Mouse (Mus musculus): ENCODE results near the gene Dgkg.

Dgkg gene

DNA sequence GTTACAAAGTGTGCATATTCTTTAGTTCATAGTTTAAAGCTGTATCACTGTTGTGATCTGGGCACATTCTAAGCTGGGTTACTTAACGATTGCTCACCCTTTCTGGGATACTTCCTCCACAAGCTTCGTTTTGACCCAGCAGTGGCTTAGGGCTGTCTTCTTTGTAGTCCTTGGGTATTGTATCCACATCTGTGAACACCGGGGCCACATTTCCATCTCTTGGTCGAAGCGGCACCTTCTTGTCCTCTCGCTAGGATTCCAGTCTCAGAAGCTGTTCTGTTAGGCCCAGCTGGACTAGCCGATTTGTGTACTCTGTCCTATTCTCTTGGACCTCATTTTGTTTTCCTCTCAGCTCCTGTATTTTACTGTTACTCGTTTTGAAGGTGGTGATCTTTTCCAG, 13.6 kb downstream of the Dgkg start:
- no peak for DNase-seq

DNA sequence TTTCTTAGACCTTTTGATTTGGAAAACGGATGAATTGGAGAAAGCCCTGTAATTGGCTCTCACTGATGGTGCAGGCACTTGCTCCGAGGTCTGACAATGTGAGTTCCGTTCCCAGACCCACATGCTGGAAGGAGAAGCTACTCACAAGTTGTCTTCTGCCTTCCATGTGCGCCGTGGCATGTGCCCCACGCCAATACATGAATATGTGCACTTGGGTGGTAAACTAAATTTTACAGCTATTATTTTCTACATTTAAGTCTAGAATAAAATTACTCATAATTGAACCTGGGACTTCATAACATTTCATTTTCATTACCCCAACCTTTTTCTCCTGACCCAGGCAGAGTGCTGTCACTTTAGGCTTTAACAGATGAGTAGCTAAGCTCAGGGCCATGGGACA, 14.1 kb downstream of the Dgkg start:
- DNase-seq = no peak

DNA sequence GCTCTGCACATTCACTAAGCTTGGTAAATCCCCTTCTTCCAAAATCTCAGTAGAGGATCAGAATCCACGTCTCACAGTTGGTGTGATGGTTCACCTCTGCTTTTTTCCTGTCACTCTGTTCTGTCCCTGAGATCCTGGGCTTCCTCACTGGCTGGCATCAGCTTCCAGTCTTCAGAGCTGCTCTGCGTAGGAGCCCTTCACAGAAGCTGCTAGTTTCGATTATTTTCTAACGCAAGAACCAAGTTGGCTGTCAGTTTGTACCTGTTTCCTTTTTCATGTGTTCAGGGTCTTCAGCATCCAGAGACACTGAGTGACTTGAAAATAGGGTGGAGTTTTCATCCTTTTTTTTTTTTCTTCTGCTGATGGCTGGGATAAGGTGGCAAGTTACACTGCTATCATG, 15.0 kb downstream of the Dgkg start:
- no peak for DNase-seq

DNA sequence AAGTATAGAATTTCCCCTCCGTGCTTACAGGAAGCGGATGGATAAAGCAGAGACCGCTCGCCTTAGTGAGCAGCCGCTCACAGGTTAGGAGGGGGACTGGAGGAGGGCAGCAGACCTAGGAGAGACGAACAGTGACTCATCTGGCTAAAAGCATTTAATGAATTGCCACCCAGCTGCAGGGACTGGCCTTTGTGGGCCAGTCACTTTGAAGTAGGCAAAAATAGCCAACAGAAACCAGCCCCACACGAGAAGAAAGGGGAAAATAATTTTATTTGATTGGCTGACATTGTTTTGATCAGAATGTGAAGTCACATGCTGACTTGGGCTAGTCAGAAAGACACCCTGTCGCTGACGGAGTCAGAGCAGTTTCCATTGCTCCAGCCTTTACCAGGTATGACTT, 15.4 kb downstream of the Dgkg start:
- no peak for DNase-seq

DNA sequence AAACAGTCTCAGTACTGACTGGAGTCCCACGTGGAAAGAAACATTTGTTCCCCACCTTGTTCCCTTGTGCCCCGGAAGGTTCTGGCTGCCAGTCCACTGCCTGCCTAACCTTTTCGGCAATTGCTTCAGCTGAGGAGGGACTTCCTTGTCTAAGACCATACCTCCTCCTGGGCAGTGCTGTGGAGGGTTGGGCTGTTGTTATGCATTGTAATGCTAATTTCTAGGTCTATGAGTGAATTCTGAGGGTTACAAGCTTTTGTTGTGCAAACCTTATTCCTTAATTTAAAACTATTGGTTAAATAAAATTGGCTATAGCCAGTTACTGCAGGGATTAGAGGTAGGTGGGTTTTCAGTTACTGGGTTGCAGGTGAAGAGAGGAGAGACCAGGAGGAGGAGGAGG, 19.7 kb downstream of the Dgkg start:
- DNase-seq = no peak

DNA sequence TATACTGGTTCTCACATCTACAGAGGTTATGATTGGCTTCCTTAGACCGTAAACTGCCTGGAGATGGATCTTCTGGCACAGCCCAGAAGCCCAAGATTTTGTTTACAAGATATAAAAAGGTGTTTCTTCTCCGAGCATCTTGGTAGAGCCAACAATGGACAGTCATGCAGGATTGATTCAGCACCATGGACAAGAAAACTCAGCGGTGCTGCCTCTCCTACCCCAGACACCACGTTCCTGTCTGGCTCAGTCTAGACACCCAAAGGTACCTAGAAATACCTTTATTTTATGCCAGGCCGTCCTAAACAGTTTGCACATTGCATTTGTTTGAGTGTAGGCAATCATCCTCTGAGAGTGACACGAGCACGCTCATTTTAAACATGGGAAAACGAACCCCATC, 21.3 kb downstream of the Dgkg start:
- DNase-seq = no peak

DNA sequence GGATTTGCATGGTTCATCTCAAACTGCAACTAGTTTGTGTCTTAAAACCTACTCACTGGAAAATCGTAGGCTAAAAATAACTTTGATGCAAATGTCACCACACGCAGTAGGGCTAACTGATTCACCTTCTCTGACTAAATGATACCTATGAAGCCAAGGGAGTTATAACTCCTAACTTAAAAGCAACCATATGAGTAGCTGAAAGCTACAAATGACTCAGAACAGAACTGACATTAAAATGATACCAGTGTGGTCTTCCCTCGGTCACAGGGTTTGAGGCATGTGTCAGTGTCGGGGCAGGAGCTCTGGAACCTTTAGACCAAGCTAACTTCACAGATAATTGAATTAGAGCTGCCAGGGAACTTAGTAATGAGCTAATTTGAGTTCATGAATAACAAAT, 24.0 kb downstream of the Dgkg start:
- no peak for DNase-seq

DNA sequence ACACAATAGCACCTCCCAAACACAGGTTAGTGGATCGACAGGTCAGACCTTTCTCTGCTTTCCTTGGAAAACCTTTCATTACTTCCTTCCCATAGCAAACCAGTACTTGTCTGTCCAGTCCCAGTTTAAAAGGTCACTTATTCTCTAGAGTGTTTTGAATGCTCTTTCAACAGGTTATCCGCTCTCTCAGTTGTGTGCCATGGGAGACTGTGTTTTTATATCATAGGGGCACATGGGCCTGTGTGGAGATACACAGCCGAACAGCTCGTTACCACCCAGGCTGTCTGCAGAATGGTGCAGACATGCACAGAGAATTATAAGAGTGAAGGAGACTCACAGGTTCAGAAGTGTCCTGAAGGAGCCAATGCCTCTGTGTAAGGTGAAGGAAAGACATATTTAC, 26.7 kb downstream of the Dgkg start:
- no peak for DNase-seq

DNA sequence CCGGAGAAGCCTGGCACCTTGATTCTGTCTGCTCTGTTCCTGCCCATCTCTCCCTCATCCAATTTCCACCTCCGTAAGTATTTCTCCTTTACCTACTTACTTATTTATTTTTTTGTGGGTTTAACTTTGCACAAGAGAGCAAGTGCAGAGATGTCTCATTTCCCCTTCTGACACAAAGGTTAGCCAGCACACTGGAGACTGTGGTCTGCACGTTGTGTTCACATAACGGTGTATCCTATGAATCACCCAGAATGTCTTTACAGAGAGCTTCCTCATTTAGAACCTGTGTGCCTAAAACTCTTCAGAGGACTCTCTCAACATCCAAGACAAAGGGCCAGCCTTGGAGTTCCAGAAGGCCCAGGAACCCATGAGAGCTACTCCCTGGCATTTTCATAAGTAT, 27.1 kb downstream of the Dgkg start:
- no peak for DNase-seq

DNA sequence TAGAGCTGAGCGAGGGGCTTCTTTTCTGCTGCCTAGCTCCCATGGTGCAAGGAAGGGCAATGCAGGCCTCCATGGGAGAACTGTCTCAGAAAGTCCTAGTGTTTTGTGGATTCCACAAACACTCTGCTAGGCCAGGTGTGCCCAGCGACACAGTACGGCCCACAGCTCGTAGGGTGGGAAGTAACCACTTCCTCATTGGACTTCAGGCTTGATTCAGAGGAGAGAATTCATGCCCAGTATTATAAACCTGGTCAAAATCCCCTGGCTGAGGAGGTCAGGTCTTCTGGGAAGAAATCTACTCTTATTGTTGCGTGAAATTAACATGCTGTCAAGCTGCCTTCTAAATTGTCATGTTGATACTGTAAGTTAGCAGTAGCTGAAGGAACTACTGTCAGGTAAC, 31.0 kb downstream of the Dgkg start:
- no peak for DNase-seq

DNA sequence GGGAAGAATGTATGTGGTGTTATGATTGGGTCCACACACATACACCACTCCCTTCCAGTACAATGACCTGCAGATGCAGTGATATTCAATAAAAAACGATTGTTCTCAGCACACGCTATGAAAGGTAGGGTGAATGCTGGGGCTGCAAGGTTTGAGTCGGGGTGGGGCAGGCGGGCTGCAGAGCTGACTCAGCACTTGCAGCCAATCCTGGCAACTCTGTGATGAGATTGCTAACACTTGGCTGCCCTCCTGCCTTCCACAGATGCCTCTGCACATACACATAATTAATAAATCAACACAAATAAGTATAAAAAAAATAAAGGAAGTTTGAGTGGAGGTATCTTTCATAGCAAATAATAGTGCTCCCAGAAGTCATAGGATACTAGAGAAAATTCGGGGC, 31.6 kb downstream of the Dgkg start:
- DNase-seq = peak in 1 of 2 experiments; percentile 47

DNA sequence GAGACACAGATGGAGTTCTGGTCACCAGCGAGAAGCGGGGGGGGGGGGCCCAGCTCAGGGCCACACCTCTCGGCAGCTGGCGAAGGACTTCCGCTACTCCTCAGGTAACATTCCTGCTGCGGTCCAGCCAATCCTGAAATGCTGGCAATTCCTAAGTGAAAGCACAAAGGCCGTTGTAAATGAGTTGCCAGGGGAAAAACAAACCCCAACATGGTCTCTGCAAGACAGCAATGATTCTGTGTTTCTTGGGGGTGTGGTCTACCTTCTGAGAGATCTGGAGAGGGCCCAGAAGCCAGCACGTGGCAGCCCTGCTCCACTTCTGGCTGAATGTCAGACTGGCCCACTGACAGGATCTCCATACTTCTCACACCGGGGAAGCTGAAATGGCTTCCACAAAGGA, 34.7 kb downstream of the Dgkg start:
- DNase-seq = peak; percentile 65 to 78

DNA sequence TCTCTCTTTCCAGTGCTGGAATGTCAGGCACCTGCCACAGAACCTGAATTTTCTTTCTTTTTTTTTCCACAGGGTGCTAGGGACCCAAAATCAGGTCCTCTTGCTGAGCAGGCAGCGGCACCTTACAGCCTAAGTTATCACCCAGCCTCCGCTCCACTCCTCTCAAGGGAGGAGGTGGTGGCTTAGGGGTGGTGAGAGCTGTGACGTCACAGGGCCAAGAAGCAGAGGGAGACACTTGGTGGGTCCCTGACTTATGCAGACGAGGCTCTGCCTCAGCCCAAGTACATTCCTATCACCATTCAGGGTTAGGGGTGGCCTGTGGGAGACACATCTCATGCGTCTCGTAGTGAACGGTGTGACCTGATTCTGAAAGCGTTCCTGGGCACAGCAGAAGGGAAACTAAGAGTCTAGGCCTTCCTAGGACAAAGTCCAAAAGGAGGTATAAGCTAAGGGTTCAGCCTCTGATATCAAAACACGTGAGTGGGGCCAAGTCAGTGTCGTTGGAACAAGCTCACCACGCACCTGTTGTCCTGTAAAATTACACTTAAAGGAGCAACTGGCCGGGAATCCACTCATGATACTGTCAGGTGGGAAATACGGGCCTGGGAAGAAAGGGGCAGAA, 35.6 kb downstream of the Dgkg start:
- DNase-seq = no peak

DNA sequence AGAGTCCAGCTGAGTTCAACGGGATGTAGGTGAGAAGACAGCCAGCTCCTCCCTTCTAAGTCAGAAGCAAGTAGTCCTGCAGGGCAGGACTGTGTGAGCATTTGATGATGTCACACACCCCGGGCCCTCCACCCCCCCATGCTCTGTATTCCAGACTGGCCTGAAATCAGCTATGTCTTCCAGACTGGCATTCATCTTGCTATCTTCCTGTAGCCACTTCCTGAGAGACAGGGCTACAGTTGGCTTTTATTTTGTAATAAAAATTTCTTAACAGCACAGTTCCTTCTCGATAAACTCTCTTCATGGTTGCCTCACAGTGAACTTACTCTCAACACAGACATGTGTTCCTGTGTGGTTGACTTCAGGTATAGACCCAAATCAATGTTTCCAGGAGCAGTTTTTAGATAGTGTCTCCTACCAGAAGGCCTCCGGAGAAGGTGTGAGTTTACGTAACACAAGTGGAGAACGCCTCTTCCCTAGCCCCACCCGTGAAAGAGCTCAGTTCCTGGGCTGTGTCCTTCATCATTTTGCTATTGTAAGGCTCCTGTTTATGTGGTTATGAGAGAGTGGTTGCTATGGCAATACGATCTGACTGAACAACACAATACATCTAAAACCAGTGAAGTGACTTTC, 38.5 kb downstream of the Dgkg start:
- DNase-seq = no peak

DNA sequence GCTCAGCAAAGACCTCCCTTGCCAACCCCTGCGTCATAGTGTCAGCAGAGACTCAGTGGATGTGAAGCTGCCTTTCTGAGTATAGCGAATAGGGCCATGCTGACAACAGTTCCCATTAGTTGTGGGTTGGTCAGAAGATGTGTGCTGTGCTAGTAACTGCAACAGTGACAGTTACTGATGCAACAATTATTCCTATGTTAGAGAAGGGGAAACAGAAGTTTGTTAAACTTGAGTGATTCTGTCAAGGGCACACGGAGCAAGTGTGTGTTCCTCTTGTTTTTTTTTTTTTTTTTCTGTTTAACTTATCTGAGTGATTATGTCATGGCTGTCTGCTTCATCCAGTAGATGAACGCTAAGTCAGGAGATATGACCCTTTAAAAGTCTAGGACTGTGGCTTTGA, 41.2 kb downstream of the Dgkg start:
- DNase-seq = no peak

DNA sequence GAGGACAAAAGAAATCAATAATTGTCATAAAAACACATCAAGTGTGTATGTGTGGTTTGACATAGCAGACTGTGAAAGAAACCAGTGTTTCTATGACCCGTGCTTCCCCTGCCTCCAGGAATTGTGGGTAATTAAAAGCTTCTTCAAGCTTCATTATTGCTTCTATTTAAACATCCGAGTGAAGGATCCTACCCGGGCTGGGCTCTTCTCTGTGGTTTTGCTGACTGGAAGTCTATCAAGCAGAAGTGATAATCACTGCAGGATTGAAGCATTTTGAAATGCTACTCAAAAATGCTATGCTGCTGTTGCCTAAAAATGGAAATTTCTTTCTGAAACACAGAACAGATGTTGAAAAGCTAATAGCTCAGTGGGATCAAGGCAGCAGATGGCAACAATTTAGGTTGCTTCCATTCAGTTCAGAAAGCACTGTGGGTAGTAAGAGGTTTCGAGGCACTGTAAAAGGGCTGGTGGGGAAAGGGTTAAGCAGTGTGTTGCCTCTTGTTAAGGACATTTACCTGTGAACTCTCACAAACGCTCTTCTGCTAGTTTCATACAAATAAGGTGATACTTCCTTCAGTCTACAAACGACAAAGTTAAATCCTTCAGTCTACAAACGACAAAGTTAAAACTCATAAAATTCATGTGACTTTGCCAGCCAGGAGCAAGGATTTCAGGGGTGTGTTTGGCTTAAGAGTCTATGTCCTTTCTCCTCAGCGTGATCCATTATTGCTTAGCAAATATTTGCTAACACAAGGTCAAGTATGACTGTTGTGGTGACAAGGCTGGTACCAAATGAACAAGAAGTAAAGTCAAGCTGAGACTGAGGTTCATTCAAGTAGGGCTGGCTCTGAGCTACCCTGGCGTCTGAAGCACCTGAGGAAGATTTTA, 43.6 kb downstream of the Dgkg start:
- DNase-seq = no peak

DNA sequence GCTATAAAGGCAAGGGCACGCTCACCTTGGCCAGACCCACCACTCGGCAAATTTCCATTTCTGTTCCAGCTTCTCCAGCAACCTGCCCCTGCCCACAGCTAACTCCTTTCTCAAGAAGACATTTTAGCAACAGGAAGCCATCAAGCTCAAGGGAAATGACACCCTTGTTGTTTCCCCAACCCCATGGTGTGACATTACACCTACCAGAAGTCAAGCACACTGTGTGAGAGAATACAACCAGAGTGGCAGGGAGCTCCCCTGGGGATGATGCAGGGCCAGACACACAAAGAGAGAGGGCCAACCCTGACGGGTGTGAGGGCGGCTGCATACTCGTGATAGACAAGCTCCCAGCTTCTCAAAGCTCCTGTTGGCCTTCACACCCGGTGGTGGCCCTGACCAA, 49.0 kb downstream of the Dgkg start:
- DNase-seq = no peak

DNA sequence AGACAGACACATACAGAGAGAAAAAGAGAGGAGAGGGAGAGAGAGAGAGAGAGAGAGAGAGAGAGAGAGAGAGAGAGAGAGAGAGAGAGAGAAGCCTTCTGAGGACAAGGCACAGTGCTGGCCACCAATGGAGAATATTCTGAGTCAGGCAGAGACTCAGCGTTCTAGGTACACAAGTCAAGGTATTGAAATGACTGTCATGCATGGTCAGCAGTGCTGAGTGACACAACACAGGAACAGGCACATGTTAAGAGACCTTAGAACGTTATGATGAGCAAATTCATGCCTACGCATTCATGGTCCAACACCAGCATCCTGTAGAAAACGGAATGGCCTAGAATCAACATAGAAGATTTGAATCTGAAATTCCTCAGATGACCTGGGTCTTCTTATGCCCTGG, 50.0 kb downstream of the Dgkg start:
- no peak for DNase-seq

DNA sequence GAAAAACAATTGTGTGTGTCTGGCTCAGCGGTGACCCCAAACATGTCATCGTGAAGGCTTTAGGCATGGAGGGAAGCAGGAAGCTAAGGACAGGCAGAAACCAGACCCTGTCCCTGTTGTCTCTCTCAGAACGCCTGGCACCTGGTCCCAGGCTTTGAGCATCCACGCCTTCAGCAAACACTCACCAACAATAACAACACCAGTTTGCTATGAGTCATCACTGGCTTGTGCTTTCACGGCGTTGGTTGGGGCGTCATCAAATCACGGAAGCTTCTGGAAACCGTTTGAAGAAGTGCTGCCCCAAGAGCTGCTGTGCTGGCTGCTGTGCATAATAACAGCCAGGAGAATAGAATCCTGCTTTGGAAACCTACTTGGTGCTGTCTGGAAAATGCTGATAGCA, 54.6 kb downstream of the Dgkg start:
- DNase-seq = no peak

DNA sequence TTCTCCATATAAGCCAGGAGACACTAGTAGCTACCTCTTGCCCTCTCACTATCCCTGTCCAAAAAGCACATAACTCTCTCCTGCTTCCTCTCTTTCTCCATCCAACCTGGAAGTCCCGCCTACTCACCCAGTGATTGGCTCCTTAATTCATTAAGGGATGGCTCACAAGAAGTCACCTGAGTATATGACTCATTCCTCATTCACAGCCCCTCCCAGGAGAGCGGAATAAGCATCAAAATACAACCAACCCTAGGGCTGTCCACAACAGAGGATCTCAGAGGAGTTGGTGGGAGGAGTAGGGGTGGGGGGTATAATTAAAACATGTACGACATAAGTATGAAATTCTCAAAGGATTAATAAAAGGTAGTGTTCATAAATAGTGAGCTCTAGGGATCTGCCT, 55.3 kb downstream of the Dgkg start:
- no peak for DNase-seq

DNA sequence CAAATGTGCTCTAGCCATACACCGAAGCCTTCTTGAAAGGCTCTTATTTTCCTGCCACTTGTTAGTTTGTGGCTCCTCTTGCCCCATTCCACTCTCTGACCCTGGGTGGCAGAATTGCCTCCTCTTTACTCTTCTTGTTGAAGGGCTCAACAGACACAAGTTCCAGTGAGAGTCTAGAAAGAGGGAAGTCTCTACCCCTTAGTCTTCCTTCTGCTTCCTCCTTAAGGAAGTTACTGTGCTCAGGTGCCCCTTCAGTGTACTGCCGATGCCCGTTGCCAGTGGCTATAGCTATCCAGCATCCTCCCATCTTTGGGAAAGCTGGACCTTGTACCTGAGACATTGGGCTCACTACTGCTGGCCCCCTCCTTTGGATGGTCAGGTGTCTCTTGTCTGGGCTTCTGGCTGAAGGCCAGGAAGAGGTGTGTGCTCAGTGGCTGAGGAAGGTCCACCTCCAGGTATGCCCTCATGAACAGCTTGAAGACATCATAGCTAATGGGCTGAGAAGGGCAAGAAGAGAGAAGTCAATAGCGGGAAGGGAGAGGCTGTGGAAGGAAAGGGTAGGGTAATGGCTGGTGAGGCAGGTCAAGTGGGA, 56.8 kb downstream of the Dgkg start:
- DNase-seq = peak in 1 of 2 experiments; percentile 31

DNA sequence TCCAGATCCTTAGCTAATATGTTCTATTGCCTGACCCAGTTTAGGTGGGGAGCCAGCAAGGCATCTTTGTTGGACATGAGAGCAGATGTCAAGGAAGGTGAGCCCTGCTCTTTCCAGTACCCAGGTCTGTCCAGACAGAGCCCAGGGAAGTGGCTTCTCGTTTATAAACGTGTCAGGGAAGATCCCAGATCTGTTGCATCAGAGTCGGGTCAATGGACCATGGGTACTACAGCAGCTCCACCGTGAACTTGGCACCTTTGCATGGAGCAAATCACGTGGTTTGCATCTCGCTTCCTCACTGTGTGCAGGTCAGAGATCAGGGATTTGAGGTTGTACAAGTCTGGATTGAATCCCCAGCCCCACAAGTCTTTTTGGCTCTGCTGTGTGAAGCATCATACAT, 58.3 kb downstream of the Dgkg start:
- DNase-seq = no peak

DNA sequence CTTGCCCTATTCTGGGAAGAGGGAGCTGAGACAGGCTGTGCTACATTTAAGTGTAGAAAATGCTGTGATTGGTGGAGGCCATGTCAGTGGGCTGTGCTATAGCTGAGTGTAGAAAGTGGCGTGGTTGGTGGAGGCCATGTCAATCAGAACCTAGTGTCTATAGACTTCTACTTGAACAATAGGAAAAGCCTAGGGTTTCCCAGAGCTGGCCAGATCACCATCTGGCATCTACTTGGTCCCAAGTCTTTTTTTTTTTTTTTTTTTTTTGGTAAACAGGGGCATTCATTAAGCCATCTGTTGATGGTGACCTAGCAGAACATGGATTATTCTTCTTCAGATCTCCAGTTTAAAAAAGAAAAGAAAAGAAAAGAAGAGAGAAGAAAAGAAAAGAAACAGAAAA, 60.6 kb downstream of the Dgkg start:
- DNase-seq = peak in 1 of 2 experiments; percentile 27

DNA sequence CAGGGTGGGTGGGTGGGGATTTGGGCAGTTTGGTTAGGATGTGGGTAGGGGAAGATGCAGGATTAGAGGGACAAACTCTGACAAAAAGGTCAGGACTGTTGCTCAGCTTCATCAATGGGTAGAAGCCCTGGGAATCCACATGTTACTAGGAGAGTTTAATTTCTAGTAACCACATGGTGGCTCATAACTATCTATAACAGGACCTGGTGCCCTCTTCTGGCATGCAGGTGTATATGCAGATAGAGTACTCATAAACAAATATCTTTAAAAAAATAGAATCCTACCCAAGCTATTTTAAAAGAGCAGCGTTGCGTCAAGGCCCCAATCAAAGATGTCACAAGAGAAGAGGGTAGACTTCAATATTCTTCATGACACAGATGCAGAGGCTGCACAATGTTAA, 63.1 kb downstream of the Dgkg start:
- DNase-seq = no peak

All from cerebellum, postnatal 25 days (tissue).